Mouse (Mus musculus) liver, embryonic 14.5 days (tissue): ENCODE data around the gene Pla2g4e. TPM values are rescaled to one million over a fixed set of nuclear protein-coding genes. Genes with fewer than 3 reads are reported as not detected.

Experiments
- ATAC-seq: fragments of 200-750 bp; cut with Nextera tagmentation; 2 replicates; pipeline ENCODE4 v1.8.0; 2017; ENCODE audit warnings: moderate number of reproducible peaks, mild to moderate bottlenecking, moderate library complexity; ENCODE audit not compliant: insufficient read depth
- DNase-seq, 3 experiments: peaks; one replicate each; pipeline ENCODE4 v3.0.0-alpha.2; 2012 to 2013; ENCODE audit warnings: low read depth in 3 of 3, low spot score in 3 of 3
- H3K27ac ChIP-seq: fragments of 300-500 bp; sonication (generic); 2 replicates; pipeline ENCODE4 v1.5.1; 2014; ENCODE audit warnings: moderate library complexity, mild to moderate bottlenecking, control low read depth, inconsistent platforms
- H3K27me3 ChIP-seq: fragments of 300-500 bp; sonication (generic); 2 replicates; pipeline ENCODE4 v1.6.1; 2014; ENCODE audit warnings: mild to moderate bottlenecking, low read length, moderate library complexity; ENCODE audit not compliant: control insufficient read depth, insufficient read depth
- H3K36me3 ChIP-seq: fragments of 300-500 bp; sonication (generic); replicated peaks from 2 replicates; pipeline ENCODE4 v1.6.1; 2014; ENCODE audit warnings: low read depth; ENCODE audit not compliant: control insufficient read depth, insufficient read depth
- H3K4me1 ChIP-seq, 2 experiments: fragments of 200-500 bp in 1 of 2; fragments of 300-500 bp in 1 of 2; sonication (generic) in 1 of 2; replicated peaks; 2 replicates each; pipeline ENCODE4 v1.6.1; 2012 to 2014; ENCODE audit warnings: antibody characterized with exemption in 1 of 2, inconsistent platforms in 1 of 2, low read length in 1 of 2; ENCODE audit not compliant: control insufficient read depth in 2 of 2, insufficient read depth in 2 of 2
- H3K4me2 ChIP-seq: fragments of 300-500 bp; sonication (generic); 2 replicates; pipeline ENCODE4 v1.6.1; 2014; ENCODE audit warnings: low read depth, mild to moderate bottlenecking, control low read depth, moderate library complexity
- H3K4me3 ChIP-seq, 2 experiments: fragments of 200-500 bp in 1 of 2; fragments of 300-500 bp in 1 of 2; sonication (generic) in 1 of 2; 2 replicates each; pipeline ENCODE4 v1.5.1; 2012 to 2014; ENCODE audit warnings: low read depth in 2 of 2, low read length in 2 of 2, mild to moderate bottlenecking in 2 of 2, control low read depth in 1 of 2, inconsistent platforms in 1 of 2, moderate library complexity in 1 of 2; ENCODE audit not compliant: insufficient read depth in 1 of 2
- H3K9ac ChIP-seq: fragments of 300-500 bp; sonication (generic); replicated peaks from 2 replicates; pipeline ENCODE4 v1.6.1; 2014; ENCODE audit warnings: mild to moderate bottlenecking, control low read depth, moderate library complexity
- H3K9me3 ChIP-seq: fragments of 300-500 bp; sonication (generic); 2 replicates; pipeline ENCODE4 v1.6.1; 2016; ENCODE audit warnings: low read length, mixed read lengths; ENCODE audit not compliant: control insufficient read depth
- CTCF ChIP-seq: IDR thresholded peaks from 2 replicates; pipeline ENCODE4 v1.5.1; 2016; ENCODE audit warnings: antibody characterized with exemption, low read depth, control low read depth
- EP300 ChIP-seq: IDR thresholded peaks from 2 replicates; pipeline ENCODE4 v1.6.1; 2016; ENCODE audit warnings: antibody characterized with exemption, low read depth
- WGBS: fragments of 180-500 bp; shearing (Covaris S2); extraction: QIAGEN DNeasy Blood & Tissue Kit; methylation state at CpG from one replicate; pipeline ENCODE4 v1.1.7; 2014; ENCODE audit not compliant: insufficient replicate concordance; 5-methylcytosine and 5-hydroxymethylcytosine counted together
- polyA plus RNA-seq, 2 experiments: library from polyadenylated mRNA; depleted of rRNA in 1 of 2; stranded (reverse) in 1 of 2; unstranded in 1 of 2; fragments of >200 nt; fragmentation: Nextera tagmentation in 1 of 2; extraction: Ambion mirVana in 1 of 2; gene quantifications; 2 replicates each; pipeline versions ENCODE4 v1.2.1 to v1.2.3; 2012 to 2014

Gene Pla2g4e
- polyA plus RNA-seq, 2 experiments: not detected

GRCm38 (mm10) chr2:120203742-120204141 is 41.4 kb downstream of the Pla2g4e start:
- no peak for ATAC-seq
- Histone ChIP-seq H3K36me3 (no peaks in the 10 kb centered on the region), H3K9me3 (no peaks in the 10 kb centered on the region), H3K4me1 (no peaks in the 10 kb centered on the region), H3K27ac (no peak overlapping the region), H3K9ac (no peak overlapping the region), H3K4me2 (no peak overlapping the region), H3K27me3 (no peaks in the 10 kb centered on the region), H3K4me3 (no peak overlapping the region)
- WGBS: 51% methylated on average over 3 of the region's 3 CpGs
- TF ChIP-seq EP300: no peak
- TF ChIP-seq CTCF: no peak
- DNase-seq: no peak

DNA sequence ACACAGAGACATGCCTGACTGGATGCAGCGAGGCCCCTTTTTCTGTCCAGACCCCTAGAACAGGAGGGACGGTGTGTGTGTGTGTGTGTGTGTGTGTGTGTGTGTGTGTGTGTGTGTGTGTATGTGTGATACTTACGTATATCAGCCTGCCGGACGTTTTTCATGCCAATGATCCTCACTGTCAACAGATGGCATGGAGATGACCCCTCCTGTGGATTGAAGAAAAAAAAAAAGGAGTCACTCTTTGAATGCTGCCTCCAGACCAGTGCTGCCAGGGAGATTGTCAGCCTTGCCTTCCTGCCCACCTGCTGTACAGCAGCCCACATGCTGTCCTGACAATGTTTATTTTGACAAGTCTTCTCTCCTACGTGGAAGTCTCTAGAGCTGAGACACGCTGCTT is 45.1 kb downstream of the Pla2g4e start:
- H3K4me3 ChIP-seq: no peak overlapping the region
- no peak for DNase-seq
- no peaks in the 10 kb centered on the region for H3K9me3 ChIP-seq
- no peak for ATAC-seq
- no peak overlapping the region for H3K9ac ChIP-seq
- no peaks in the 10 kb centered on the region for H3K27me3 ChIP-seq
- no peak overlapping the region for H3K4me2 ChIP-seq
- no peaks in the 10 kb centered on the region for H3K4me1 ChIP-seq
- H3K27ac ChIP-seq: no peak overlapping the region
- 54% methylated on average over 7 of the region's 7 CpGs for WGBS
- no peaks in the 10 kb centered on the region for H3K36me3 ChIP-seq
- no peak for TF ChIP-seq EP300
- TF ChIP-seq CTCF: no peak

DNA sequence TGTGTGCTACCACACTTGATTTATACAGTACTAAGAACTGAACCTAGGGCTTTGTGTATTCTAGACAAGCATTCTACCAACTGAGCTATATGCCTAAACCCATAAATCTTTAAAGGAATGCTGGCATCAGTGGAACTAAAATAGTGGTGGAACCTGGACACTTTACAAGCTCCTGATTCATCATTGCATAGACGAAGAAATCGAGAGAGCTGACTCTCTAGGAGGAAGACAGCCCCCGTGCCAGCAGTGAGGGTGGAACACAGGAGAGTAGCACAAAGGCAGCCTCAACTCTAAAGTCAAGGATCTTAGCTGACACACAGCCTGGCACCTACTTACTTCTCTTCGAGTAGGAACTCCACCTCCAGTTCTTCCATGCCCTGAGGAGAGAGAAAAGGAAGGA is 57.0 kb downstream of the Pla2g4e start:
- no peaks in the 10 kb centered on the region for H3K9me3 ChIP-seq
- H3K27ac ChIP-seq: no peak overlapping the region
- no peaks in the 10 kb centered on the region for H3K27me3 ChIP-seq
- TF ChIP-seq EP300 (no peak), CTCF (no peak)
- no peaks in the 10 kb centered on the region for H3K4me1 ChIP-seq
- WGBS: 72% methylated on average over 4 of the region's 4 CpGs
- ATAC-seq: no peak
- no peaks in the 10 kb centered on the region for H3K36me3 ChIP-seq
- H3K4me3 ChIP-seq: no peak overlapping the region
- no peak for DNase-seq
- no peak overlapping the region for H3K9ac ChIP-seq
- no peak overlapping the region for H3K4me2 ChIP-seq

DNA sequence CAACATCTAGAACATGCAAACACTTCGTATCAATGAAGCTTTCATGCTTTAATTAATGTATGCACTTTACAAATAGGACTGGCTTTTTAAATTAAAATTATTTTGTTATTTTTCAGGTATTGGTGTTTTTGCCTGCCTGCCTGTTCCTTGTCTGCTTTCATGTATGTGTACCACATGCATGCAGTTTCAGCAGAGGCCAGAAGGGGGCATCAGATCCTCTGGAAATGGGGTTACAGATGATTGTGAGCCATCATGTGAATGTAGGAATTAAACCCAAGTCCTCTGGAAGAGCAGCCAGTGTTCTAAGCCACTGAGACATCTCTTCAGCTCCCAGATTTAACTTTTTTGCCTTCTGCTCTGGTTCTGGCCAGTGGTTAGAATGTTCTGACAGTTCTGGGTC is 57.6 kb downstream of the Pla2g4e start:
- Histone ChIP-seq H3K36me3 (no peaks in the 10 kb centered on the region), H3K9me3 (no peaks in the 10 kb centered on the region), H3K9ac (no peak overlapping the region), H3K27me3 (no peaks in the 10 kb centered on the region), H3K27ac (no peak overlapping the region), H3K4me3 (no peak overlapping the region), H3K4me1 (no peaks in the 10 kb centered on the region), H3K4me2 (no peak overlapping the region)
- ATAC-seq: no peak
- 68% methylated on average over 1 of the region's 1 CpGs for WGBS
- no peak for DNase-seq
- TF ChIP-seq EP300 (no peak), CTCF (peak; percentile 56; the same call in 1 of the 2 replicates)

GRCm38 (mm10) chr2:120185527-120186276 is 59.4 kb downstream of the Pla2g4e start:
- no peak for ATAC-seq
- H3K36me3 ChIP-seq: no peaks in the 10 kb centered on the region
- H3K27ac ChIP-seq: no peak overlapping the region
- WGBS: 61% methylated on average over 6 of the region's 6 CpGs
- no peak overlapping the region for H3K9ac ChIP-seq
- no peaks in the 10 kb centered on the region for H3K27me3 ChIP-seq
- H3K4me2 ChIP-seq: no peak overlapping the region
- TF ChIP-seq CTCF (peak; percentile 60), EP300 (no peak)
- no peak for DNase-seq
- H3K4me3 ChIP-seq: no peak overlapping the region
- no peaks in the 10 kb centered on the region for H3K9me3 ChIP-seq
- H3K4me1 ChIP-seq: no peaks in the 10 kb centered on the region
